8 mouse cellular contexts compared by ENCODE assay signal in the genomic region with DNA sequence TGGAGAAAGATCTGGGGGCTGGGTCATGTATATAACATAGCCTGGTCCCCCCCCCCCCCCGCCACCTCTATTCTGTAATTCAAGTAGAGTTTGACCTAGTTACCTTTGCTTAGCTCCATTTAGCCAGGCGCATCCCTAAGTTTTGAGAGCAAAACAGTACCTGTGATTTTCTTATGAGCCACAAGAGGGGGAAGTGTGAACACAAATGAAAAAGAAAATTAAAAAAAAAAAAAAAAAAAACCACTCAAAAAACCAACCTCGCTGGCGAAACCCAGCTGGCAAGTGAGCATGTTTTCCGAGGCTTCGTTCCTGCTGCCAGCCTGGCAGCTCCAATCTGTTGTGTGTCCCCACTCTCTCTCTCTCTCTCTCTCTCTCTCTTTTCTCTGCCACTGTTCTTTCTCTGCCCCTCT.
A peak's percentile ranks its signal among the peaks of the same experiment; 100 is the strongest.
DNase-seq lines count a peak whose midpoint lies in the region; ATAC-seq lines count a peak whose summit lies in the region.

No protein-coding gene starts in this region.

- DNase-seq in heart, adult 18-20 months = peak; percentile 13 to 18
- no peak for DNase-seq in heart, postnatal 36 days
- peak; percentile 9 for DNase-seq in urinary bladder, postnatal 14 days (ENCODE audit: low spot score)
- DNase-seq in urinary bladder, postnatal 4 days (ENCODE audit: low spot score in 2 of 2) = no peak
- peak; percentile 38 for DNase-seq in gastrocnemius, postnatal 10 days
- peak; percentile 72 for DNase-seq in layer of hippocampus, adult 9-11 months
- peak; percentile 13 for DNase-seq in retina, postnatal 7 days (ENCODE audit: low read depth, low spot score)

- ATAC-seq in erythroblast, adult 5-6 weeks (replicated peaks; ENCODE audit: low FRiP score, poor library complexity, severe bottlenecking) = no peak

- intact Hi-C loops in heart, postnatal 36 days (cut with DNase I) = no loop called here

Comparison
In these comparisons a context has a peak if more than half of its experiments do, and no peak if none do; other contexts are left out.
1. DNase-seq: peak in heart, adult 18-20 months (2 of 2), urinary bladder, postnatal 14 days (single experiment), gastrocnemius, postnatal 10 days (single experiment), layer of hippocampus, adult 9-11 months (single experiment) and retina, postnatal 7 days (single experiment); none in heart, postnatal 36 days (0 of 2) and urinary bladder, postnatal 4 days (0 of 2).